Mouse (Mus musculus) embryonic fibroblast, embryonic 13.5 days (primary cell): ENCODE measurements around the gene Rex1bd. TPM values are rescaled to one million over a fixed set of nuclear protein-coding genes. Genes with fewer than 3 reads are reported as not detected.
A peak's percentile ranks its signal among the peaks of the same experiment; 100 is the strongest.

Experiments used
- H3K27ac ChIP-seq: 2 replicates; pipeline ENCODE4 v1.5.1; 2012; ENCODE audit warnings: low read length, control low read depth, inconsistent platforms; ENCODE audit not compliant: insufficient read depth
- H3K4me1 ChIP-seq: 2 replicates; pipeline ENCODE4 v1.6.1; 2011; ENCODE audit warnings: low read length; ENCODE audit not compliant: control insufficient read depth, insufficient read depth
- H3K4me3 ChIP-seq: 2 replicates; pipeline ENCODE4 v1.5.1; 2011; ENCODE audit warnings: mild to moderate bottlenecking, control low read depth, low read length; ENCODE audit not compliant: insufficient read depth
- CTCF ChIP-seq: IDR thresholded peaks from 2 replicates; pipeline ENCODE4 v1.5.1; 2011; ENCODE audit warnings: mild to moderate bottlenecking, control low read depth, low read length, moderate library complexity, borderline replicate concordance; ENCODE audit not compliant: insufficient read depth
- POLR2A ChIP-seq: IDR thresholded peaks from 2 replicates; pipeline ENCODE4 v1.6.1; 2011; ENCODE audit warnings: low read depth, mild to moderate bottlenecking, control low read depth, low read length, moderate library complexity
- polyA plus RNA-seq: library from polyadenylated mRNA; stranded (reverse); fragments of >200 nt; gene quantifications from 2 replicates; pipeline ENCODE4 v1.2.4, GENCODE M21; 2011; ENCODE audit warnings: low read depth; ENCODE audit not compliant: missing spikeins, insufficient read length

Rex1bd gene
- polyA plus RNA-seq, 1 experiment, result 46.6 TPM

- peak overlapping the region; percentile 97 for H3K4me3 ChIP-seq
- H3K4me1 ChIP-seq, result peaks cover 3% of the 10 kb centered on the region; the same call in 1 of the 2 replicates
- peak overlapping the region; percentile 70; the same call in 1 of the 2 replicates for H3K27ac ChIP-seq
- no peak for TF ChIP-seq CTCF
- TF ChIP-seq POLR2A, result no peak
These were observed 34.5 kb upstream of the Rex1bd start for GRCm38 (mm10) chr8:70541081-70541480.

GRCm38 (mm10) chr8:70540507-70541071 lies 34.0 kb upstream of the Rex1bd start:
- Histone ChIP-seq H3K27ac (peak overlapping the region; percentile 86), H3K4me3 (peak overlapping the region; percentile 97), H3K4me1 (peaks cover 3% of the 10 kb centered on the region; the same call in 1 of the 2 replicates)
- TF ChIP-seq CTCF (no peak), POLR2A (no peak; the same call in 1 of the 2 replicates)

- H3K4me3 ChIP-seq, result peak overlapping the region; percentile 97
- H3K4me1 ChIP-seq, result peaks cover 3% of the 10 kb centered on the region; the same call in 1 of the 2 replicates
- no peak for TF ChIP-seq POLR2A
- TF ChIP-seq CTCF, result no peak
- H3K27ac ChIP-seq, result peak overlapping the region; percentile 86
These were observed 33.5 kb upstream of the Rex1bd start for GRCm38 (mm10) chr8:70540013-70540506.

- Histone ChIP-seq H3K4me3 (peak within 1 kb of the TSS; percentile 97), H3K4me1 (peaks cover 3% of the 10 kb centered on the region; the same call in 1 of the 2 replicates), H3K27ac (peak within 1 kb of the TSS; percentile 89)
- TF ChIP-seq POLR2A (peak; percentile 92), CTCF (no peak)
These were observed 32.7 kb upstream of the Rex1bd start, which contains the start of gene Ell for GRCm38 (mm10) chr8:70539077-70539813. Ell (plus strand) TSS chr8:70539457.

- peaks cover 3% of the 10 kb centered on the region; the same call in 1 of the 2 replicates for H3K4me1 ChIP-seq
- H3K27ac ChIP-seq, result peak overlapping the region; percentile 89
- no peak for TF ChIP-seq CTCF
- no peak; the same call in 1 of the 2 replicates for TF ChIP-seq POLR2A
- peak overlapping the region; percentile 58 for H3K4me3 ChIP-seq
These were observed 32.1 kb upstream of the Rex1bd start for GRCm38 (mm10) chr8:70538633-70539076.

- Histone ChIP-seq H3K27ac (peak overlapping the region; percentile 23), H3K4me1 (peaks cover 3% of the 10 kb centered on the region; the same call in 1 of the 2 replicates), H3K4me3 (peak overlapping the region; percentile 44)
- TF ChIP-seq POLR2A (no peak; the same call in 1 of the 2 replicates), CTCF (no peak)
These were observed 31.6 kb upstream of the Rex1bd start for GRCm38 (mm10) chr8:70538024-70538579.

- H3K27ac ChIP-seq, result no peak overlapping the region
- no peak for TF ChIP-seq CTCF
- no peak for TF ChIP-seq POLR2A
- no peaks in the 10 kb centered on the region for H3K4me1 ChIP-seq
- H3K4me3 ChIP-seq, result no peak overlapping the region
These were observed 29.1 kb upstream of the Rex1bd start for GRCm38 (mm10) chr8:70535701-70536100.

GRCm38 (mm10) chr8:70535221-70535620 lies 28.7 kb upstream of the Rex1bd start:
- H3K4me3 ChIP-seq, result no peak overlapping the region
- H3K27ac ChIP-seq, result no peak overlapping the region
- TF ChIP-seq CTCF, result no peak
- no peak for TF ChIP-seq POLR2A
- H3K4me1 ChIP-seq, result no peaks in the 10 kb centered on the region

- TF ChIP-seq POLR2A, result no peak
- no peak overlapping the region for H3K27ac ChIP-seq
- H3K4me1 ChIP-seq, result no peaks in the 10 kb centered on the region
- H3K4me3 ChIP-seq, result no peak overlapping the region
These were observed 27.7 kb upstream of the Rex1bd start for GRCm38 (mm10) chr8:70534281-70534680.
